Mouse (Mus musculus) CH12.LX (cell line): ENCODE results near the gene Gm5148. TPM values are rescaled to one million over a fixed set of nuclear protein-coding genes. Genes with fewer than 3 reads are reported as not detected.

Source experiments
- DNase-seq: peaks from one replicate; pipeline ENCODE4 v3.0.0-alpha.2; 2013; ENCODE audit errors: extremely low read depth
- H3K27ac ChIP-seq: 2 replicates; pipeline ENCODE4 v1.5.1; 2012; ENCODE audit warnings: low read depth, mild to moderate bottlenecking, control low read depth, moderate library complexity; ENCODE audit not compliant: insufficient read depth
- H3K27me3 ChIP-seq: replicated peaks from 2 replicates; pipeline ENCODE3; 2012; ENCODE audit warnings: inconsistent platforms
- H3K36me3 ChIP-seq, 2 experiments: replicated peaks in 1 of 2; 2 replicates each; pipeline versions ENCODE3 to v1.6.1; 2012; ENCODE audit warnings: inconsistent platforms in 1 of 2, low read length in 1 of 2, mild to moderate bottlenecking in 1 of 2, mixed read lengths in 1 of 2, moderate library complexity in 1 of 2; ENCODE audit not compliant: control insufficient read depth in 1 of 2, insufficient read depth in 1 of 2
- H3K4me1 ChIP-seq, 2 experiments: 2 replicates each; pipeline ENCODE4 v1.6.1; 2012; ENCODE audit warnings: inconsistent platforms in 1 of 2, moderate library complexity in 1 of 2; ENCODE audit not compliant: insufficient read depth in 2 of 2, control insufficient read depth in 1 of 2
- H3K4me2 ChIP-seq: 2 replicates; pipeline ENCODE4 v1.6.1; 2012; ENCODE audit warnings: low read depth, mild to moderate bottlenecking, control low read depth; ENCODE audit not compliant: poor library complexity, insufficient read depth, severe bottlenecking
- H3K4me3 ChIP-seq, 3 experiments: fragments of 150-350 bp in 1 of 3; sonication (generic) in 1 of 3; replicated peaks in 1 of 3; 2 replicates each; pipeline versions ENCODE3 to v1.5.1; 2011 to 2012; ENCODE audit warnings: low read depth in 2 of 3, low read length in 2 of 3, mild to moderate bottlenecking in 2 of 3, moderate library complexity in 2 of 3, control low read depth in 1 of 3, improper control_type of control experiment in 1 of 3, inconsistent platforms in 1 of 3, mixed read lengths in 1 of 3; ENCODE audit not compliant: poor library complexity in 1 of 3
- H3K79me2 ChIP-seq: replicated peaks from 2 replicates; pipeline ENCODE4 v1.6.1; 2012; ENCODE audit warnings: mild to moderate bottlenecking, moderate library complexity; ENCODE audit not compliant: control insufficient read depth, poor library complexity, insufficient read depth, severe bottlenecking; ENCODE audit errors: extremely low read depth
- H3K9ac ChIP-seq: 2 replicates; pipeline ENCODE4 v1.6.1; 2012; ENCODE audit warnings: low read depth, mild to moderate bottlenecking, control low read depth, moderate library complexity; ENCODE audit not compliant: insufficient read depth
- H3K9me3 ChIP-seq: replicated peaks from 2 replicates; pipeline ENCODE3; 2012; ENCODE audit warnings: low read length, inconsistent platforms, mixed read lengths
- BHLHE40 ChIP-seq: IDR thresholded peaks from 2 replicates; pipeline ENCODE4 v1.6.1; 2011; ENCODE audit warnings: mild to moderate bottlenecking, low read depth, low read length, improper control_type of control experiment
- CHD1 ChIP-seq: IDR thresholded peaks from 2 replicates; pipeline ENCODE4 v1.6.1; 2012; ENCODE audit warnings: low read depth, low read length, improper control_type of control experiment, inconsistent platforms
- ELF1 ChIP-seq: IDR thresholded peaks from 2 replicates; pipeline ENCODE4 v1.6.1; 2014; ENCODE audit warnings: low read depth, mild to moderate bottlenecking, inconsistent platforms, low read length, improper control_type of control experiment
- GABPA ChIP-seq: IDR thresholded peaks from 2 replicates; pipeline ENCODE4 v1.6.1; 2012; ENCODE audit warnings: low read depth, low read length, improper control_type of control experiment, inconsistent platforms; ENCODE audit not compliant: insufficient replicate concordance
- IRF4 ChIP-seq: IDR thresholded peaks from 2 replicates; pipeline ENCODE4 v1.6.1; 2014; ENCODE audit warnings: low read depth, mild to moderate bottlenecking, inconsistent platforms, low read length, improper control_type of control experiment
- JUND ChIP-seq: conservative IDR thresholded peaks from 2 replicates; pipeline ENCODE4 v1.6.1; 2011; ENCODE audit warnings: low read depth, low read length, improper control_type of control experiment
- MAFK ChIP-seq: IDR thresholded peaks from 2 replicates; pipeline ENCODE4 v1.6.1; 2011; ENCODE audit warnings: low read length, improper control_type of control experiment; ENCODE audit not compliant: insufficient replicate concordance
- MAX ChIP-seq: IDR thresholded peaks from 2 replicates; pipeline ENCODE4 v1.6.1; 2011; ENCODE audit warnings: low read length, improper control_type of control experiment
- MEF2A ChIP-seq: IDR thresholded peaks from 2 replicates; pipeline ENCODE4 v1.6.1; 2014; ENCODE audit warnings: low read depth, mild to moderate bottlenecking, inconsistent platforms, low read length, improper control_type of control experiment, borderline replicate concordance
- MXI1 ChIP-seq: IDR thresholded peaks from 2 replicates; pipeline ENCODE4 v1.6.1; 2011; ENCODE audit warnings: mild to moderate bottlenecking, low read depth, low read length, improper control_type of control experiment
- MYC ChIP-seq: IDR thresholded peaks from 2 replicates; pipeline ENCODE4 v1.6.1; 2011; ENCODE audit warnings: low read depth, mild to moderate bottlenecking, improper control_type of control experiment, low read length
- NELFE ChIP-seq: IDR thresholded peaks from 2 replicates; pipeline ENCODE4 v1.6.1; 2011; ENCODE audit warnings: low read depth, low read length, improper control_type of control experiment
- POLR2AphosphoS2 ChIP-seq: IDR thresholded peaks from 2 replicates; pipeline ENCODE4 v1.6.1; 2011; ENCODE audit warnings: low read depth, low read length, improper control_type of control experiment
- SIN3A ChIP-seq: IDR thresholded peaks from 2 replicates; pipeline ENCODE4 v1.6.1; 2012; ENCODE audit warnings: low read length, improper control_type of control experiment, inconsistent platforms
- SMC3 ChIP-seq: IDR thresholded peaks from 2 replicates; pipeline ENCODE4 v1.6.1; 2011; ENCODE audit warnings: low read depth, low read length, improper control_type of control experiment
- TCF12 ChIP-seq: IDR thresholded peaks from 2 replicates; pipeline ENCODE4 v1.6.1; 2014; ENCODE audit warnings: low read depth, mild to moderate bottlenecking, inconsistent platforms, low read length, improper control_type of control experiment
- UBTF ChIP-seq: IDR thresholded peaks from 2 replicates; pipeline ENCODE4 v1.6.1; 2012; ENCODE audit warnings: low read depth, mild to moderate bottlenecking, inconsistent platforms, low read length, improper control_type of control experiment, moderate library complexity
- ZKSCAN1 ChIP-seq: IDR thresholded peaks from 2 replicates; pipeline ENCODE4 v1.6.1; 2012; ENCODE audit warnings: low read depth, inconsistent platforms, low read length, improper control_type of control experiment, borderline replicate concordance
- ZMIZ1 ChIP-seq: IDR thresholded peaks from 2 replicates; pipeline ENCODE4 v1.6.1; 2012; ENCODE audit warnings: low read depth, mild to moderate bottlenecking, inconsistent platforms, low read length, improper control_type of control experiment
- dilution Hi-C: fragments of 300-500 bp; cut with MboI; formaldehyde crosslinking; loops from 2 replicates; pipeline ENCODE4 v1.14.3; 2020; ENCODE audit warnings: low sequenced_read_pairs; ENCODE audit not compliant: extremely low pct_unique_long_range_greater_than_20kb, extremely low pct_ligation_motif_present
- in situ Hi-C: fragments of 300-500 bp; cut with MboI; formaldehyde crosslinking; loops from 3 replicates; pipeline ENCODE4 v1.14.3; 2019; ENCODE audit warnings: low sequenced_read_pairs, low pct_ligation_motif_present, low pct_unique_long_range_greater_than_20kb, mixed read lengths
- polyA plus RNA-seq: library from polyadenylated mRNA; unstranded; fragments of >175 nt; gene quantifications from 2 replicates; pipeline ENCODE4 v1.2.1, GENCODE M21; 2012; ENCODE audit warnings: low read depth; ENCODE audit not compliant: insufficient read length
- total RNA-seq, 2 experiments: library from RNA; depleted of rRNA; stranded (reverse); fragments of 300-350 nt in 1 of 2; fragments of >200 nt in 1 of 2; gene quantifications; 2 replicates each; pipeline ENCODE4 v1.2.3; 2012 to 2014

The Gm5148 gene
- total and polyA plus RNA-seq, 3 experiments, result 146 TPM; not detected in 2

- no peaks in the 10 kb centered on the region for H3K4me1 ChIP-seq
- no peaks in the 10 kb centered on the region for H3K79me2 ChIP-seq
- no peak for TF ChIP-seq JUND
- TF ChIP-seq ZKSCAN1, result no peak
- TF ChIP-seq MYC, result no peak
- TF ChIP-seq POLR2AphosphoS2, result no peak
- TF ChIP-seq MAX, result no peak
- no peak for TF ChIP-seq IRF4
- no peak for TF ChIP-seq ZMIZ1
- no peak for TF ChIP-seq TCF12
- no peak for TF ChIP-seq NELFE
- TF ChIP-seq UBTF, result no peak
- TF ChIP-seq SIN3A, result no peak
- TF ChIP-seq MEF2A, result no peak
- no peak for TF ChIP-seq ELF1
- TF ChIP-seq MAFK, result no peak
- TF ChIP-seq GABPA, result no peak
- TF ChIP-seq SMC3, result no peak
- TF ChIP-seq MXI1, result no peak
- no peak for TF ChIP-seq BHLHE40
- no peak for TF ChIP-seq CHD1
- H3K4me3 ChIP-seq, result no peak overlapping the region
- H3K4me2 ChIP-seq, result no peak overlapping the region
- dilution Hi-C loops, result no loop called here
- in situ Hi-C loops, result no loop called here
- no peaks in the 10 kb centered on the region for H3K36me3 ChIP-seq
- no peak overlapping the region for H3K27ac ChIP-seq
- H3K27me3 ChIP-seq, result no peaks in the 10 kb centered on the region
- peaks cover 7% of the 10 kb centered on the region for H3K9me3 ChIP-seq
- no peak for DNase-seq
- no peak overlapping the region for H3K9ac ChIP-seq
These were observed 18.9 kb downstream of the Gm5148 start for GRCm38 (mm10) chr3:37705436-37705835.

- no peak overlapping the region for H3K4me3 ChIP-seq
- in situ Hi-C loops, result no loop called here
- dilution Hi-C loops, result no loop called here
These were observed 19.5 kb downstream of the Gm5148 start for GRCm38 (mm10) chr3:37704701-37705279.

More at GRCm38 (mm10) chr3:37704701-37705279, 19.5 kb downstream of the Gm5148 start:
- Histone ChIP-seq H3K9ac (no peak overlapping the region), H3K9me3 (peaks cover 7% of the 10 kb centered on the region), H3K27ac (no peak overlapping the region), H3K27me3 (no peaks in the 10 kb centered on the region), H3K79me2 (no peaks in the 10 kb centered on the region), H3K4me2 (no peak overlapping the region), H3K36me3 (no peaks in the 10 kb centered on the region), H3K4me1 (no peaks in the 10 kb centered on the region)
- no peak for DNase-seq
- no peak for TF ChIP-seq ZKSCAN1
- TF ChIP-seq MXI1, result no peak
